Mouse (Mus musculus): ENCODE data around the gene Grb10.

- TF ChIP-seq GATA1 (IDR thresholded peaks at IDR 0.05; ENCODE audit: borderline replicate concordance, low read length) (no peak), FLI1 (IDR thresholded peaks at IDR 0.05; ENCODE audit: low read length) (no peak)
Observed at GRCm38 (mm10) chr11:11965501-11966125, 72.9 kb downstream of the Grb10 start.

Data from megakaryocyte, embryonic 14.5 days (primary cell).